Mouse (Mus musculus): ENCODE data around the gene Rab3il1. TPM values are rescaled to one million over a fixed set of nuclear protein-coding genes. Genes with fewer than 3 reads are reported as not detected.

Gene Rab3il1
- total RNA-seq, 1 experiment = 4.0 TPM

DNA sequence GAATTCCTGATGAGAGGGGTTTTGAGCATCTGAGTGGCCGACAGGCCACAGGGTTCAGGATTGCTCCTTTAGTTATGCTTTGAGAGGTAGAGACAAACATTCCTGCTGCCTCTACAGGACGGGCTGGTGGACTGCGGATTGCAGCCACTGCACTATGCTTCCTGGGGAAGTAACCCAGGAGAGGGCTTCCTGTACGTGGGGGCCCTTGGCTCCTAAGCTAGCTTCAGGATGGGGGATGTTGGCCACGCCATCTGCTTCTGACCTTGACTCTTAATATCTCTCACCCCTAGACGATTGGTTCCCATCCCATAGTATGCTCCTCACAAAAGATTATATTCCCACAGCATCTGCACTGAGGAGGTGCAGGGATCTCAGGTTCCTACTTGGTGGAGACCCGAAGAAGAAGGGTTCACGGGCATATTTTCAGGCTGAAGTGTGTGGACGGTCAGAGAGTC, 21.9 kb downstream of the Rab3il1 start:
- H3K9ac ChIP-seq (ENCODE audit: insufficient read depth, low read depth, low read length, poor library complexity, severe bottlenecking) = no peak overlapping the region
- H3K27ac ChIP-seq (ENCODE audit: insufficient read depth, low read depth, low read length, poor library complexity, severe bottlenecking) = no peak overlapping the region
- no peak overlapping the region for H3K4me3 ChIP-seq (ENCODE audit: insufficient read depth in 1 of 2, low read depth in 1 of 2, low read length in 2 of 2, poor library complexity in 1 of 2, severe bottlenecking in 1 of 2)
- no peak for DNase-seq (ENCODE audit: low read depth, low spot score)
- peaks cover 0 to 4% of the 10 kb centered on the region in 2 experiments; a peak in 1 of 4 replicates for H3K4me1 ChIP-seq (ENCODE audit: control insufficient read depth in 2 of 2, insufficient read depth in 2 of 2, low read length in 2 of 2, poor library complexity in 1 of 2)
- 0 out of 2 replicates have a peak, but pooled peaks cover 2% of the 10 kb centered on the region for H3K36me3 ChIP-seq (ENCODE audit: control insufficient read depth, insufficient read depth, low read length, poor library complexity, severe bottlenecking)
- in situ Hi-C loops (cut with MboI; ENCODE audit: low sequenced_read_pairs in 2 of 2, unreplicated experiment in 2 of 2) = no loop called here
- TF ChIP-seq HCFC1 (IDR thresholded peaks at IDR 0.05; ENCODE audit: borderline replicate concordance, insufficient read depth, low read length) (no peak), ZC3H11A (IDR thresholded peaks at IDR 0.05; ENCODE audit: borderline replicate concordance, low read depth, low read length) (no peak), ZNF384 (IDR thresholded peaks at IDR 0.05; ENCODE audit: low read depth, low read length) (no peak), CHD2 (IDR thresholded peaks at IDR 0.05; ENCODE audit: low read depth, low read length) (no peak), MAFK (IDR thresholded peaks at IDR 0.05; ENCODE audit: insufficient read depth, low read depth, low read length) (no peak)
- no peaks in the 10 kb centered on the region for H3K9me3 ChIP-seq (ENCODE audit: control insufficient read depth, insufficient read depth, low read depth, low read length)

GRCm38 (mm10) chr19:10025169-10025875, 23.9 kb downstream of the Rab3il1 start:
- no peaks in the 10 kb centered on the region for H3K9me3 ChIP-seq (ENCODE audit: control insufficient read depth, insufficient read depth, low read depth, low read length)
- no peak overlapping the region for H3K4me3 ChIP-seq (ENCODE audit: insufficient read depth in 1 of 2, low read depth in 1 of 2, low read length in 2 of 2, poor library complexity in 1 of 2, severe bottlenecking in 1 of 2)
- DNase-seq (ENCODE audit: low read depth, low spot score) = no peak
- TF ChIP-seq ZC3H11A (IDR thresholded peaks at IDR 0.05; ENCODE audit: borderline replicate concordance, low read depth, low read length) (no peak), MAFK (IDR thresholded peaks at IDR 0.05; ENCODE audit: insufficient read depth, low read depth, low read length) (peak; percentile 95)
- in situ Hi-C loops (cut with MboI; ENCODE audit: low sequenced_read_pairs in 2 of 2, unreplicated experiment in 2 of 2) = no loop called here
- no peak overlapping the region for H3K27ac ChIP-seq (ENCODE audit: insufficient read depth, low read depth, low read length, poor library complexity, severe bottlenecking)
- 0 out of 2 replicates have a peak, but pooled peaks cover 2% of the 10 kb centered on the region for H3K36me3 ChIP-seq (ENCODE audit: control insufficient read depth, insufficient read depth, low read length, poor library complexity, severe bottlenecking)
- no peak overlapping the region for H3K9ac ChIP-seq (ENCODE audit: insufficient read depth, low read depth, low read length, poor library complexity, severe bottlenecking)
- no peaks in the 10 kb centered on the region; a peak in 1 of 4 replicates for H3K4me1 ChIP-seq (ENCODE audit: control insufficient read depth in 2 of 2, insufficient read depth in 2 of 2, low read length in 2 of 2, poor library complexity in 1 of 2)

- H3K36me3 ChIP-seq (ENCODE audit: control insufficient read depth, insufficient read depth, low read length, poor library complexity, severe bottlenecking) = 0 out of 2 replicates have a peak, but pooled peaks cover 2% of the 10 kb centered on the region
- in situ Hi-C loops (cut with MboI; ENCODE audit: low sequenced_read_pairs in 2 of 2, unreplicated experiment in 2 of 2) = loop anchor here in 1 of 2 experiments (5.0 kb wide), 1 partner anchor 107 kb away; no protein-coding TSS in a partner anchor
- no peak overlapping the region for H3K27ac ChIP-seq (ENCODE audit: insufficient read depth, low read depth, low read length, poor library complexity, severe bottlenecking)
- TF ChIP-seq HCFC1 (IDR thresholded peaks at IDR 0.05; ENCODE audit: borderline replicate concordance, insufficient read depth, low read length) = no peak
- no peak for TF ChIP-seq ZNF384 (IDR thresholded peaks at IDR 0.05; ENCODE audit: low read depth, low read length)
- no peak for TF ChIP-seq ZC3H11A (IDR thresholded peaks at IDR 0.05; ENCODE audit: borderline replicate concordance, low read depth, low read length)
- no peak for TF ChIP-seq CHD2 (IDR thresholded peaks at IDR 0.05; ENCODE audit: low read depth, low read length)
- TF ChIP-seq MAFK (IDR thresholded peaks at IDR 0.05; ENCODE audit: insufficient read depth, low read depth, low read length) = no peak
- DNase-seq (ENCODE audit: low read depth, low spot score) = no peak
- H3K9me3 ChIP-seq (ENCODE audit: control insufficient read depth, insufficient read depth, low read depth, low read length) = no peaks in the 10 kb centered on the region
- H3K4me3 ChIP-seq (ENCODE audit: insufficient read depth in 1 of 2, low read depth in 1 of 2, low read length in 2 of 2, poor library complexity in 1 of 2, severe bottlenecking in 1 of 2) = no peak overlapping the region
- H3K9ac ChIP-seq (ENCODE audit: insufficient read depth, low read depth, low read length, poor library complexity, severe bottlenecking) = no peak overlapping the region
- H3K4me1 ChIP-seq (ENCODE audit: control insufficient read depth in 2 of 2, insufficient read depth in 2 of 2, low read length in 2 of 2, poor library complexity in 1 of 2) = no peaks in the 10 kb centered on the region
These were observed 28.3 kb downstream of the Rab3il1 start for GRCm38 (mm10) chr19:10029746-10030145.

DNA sequence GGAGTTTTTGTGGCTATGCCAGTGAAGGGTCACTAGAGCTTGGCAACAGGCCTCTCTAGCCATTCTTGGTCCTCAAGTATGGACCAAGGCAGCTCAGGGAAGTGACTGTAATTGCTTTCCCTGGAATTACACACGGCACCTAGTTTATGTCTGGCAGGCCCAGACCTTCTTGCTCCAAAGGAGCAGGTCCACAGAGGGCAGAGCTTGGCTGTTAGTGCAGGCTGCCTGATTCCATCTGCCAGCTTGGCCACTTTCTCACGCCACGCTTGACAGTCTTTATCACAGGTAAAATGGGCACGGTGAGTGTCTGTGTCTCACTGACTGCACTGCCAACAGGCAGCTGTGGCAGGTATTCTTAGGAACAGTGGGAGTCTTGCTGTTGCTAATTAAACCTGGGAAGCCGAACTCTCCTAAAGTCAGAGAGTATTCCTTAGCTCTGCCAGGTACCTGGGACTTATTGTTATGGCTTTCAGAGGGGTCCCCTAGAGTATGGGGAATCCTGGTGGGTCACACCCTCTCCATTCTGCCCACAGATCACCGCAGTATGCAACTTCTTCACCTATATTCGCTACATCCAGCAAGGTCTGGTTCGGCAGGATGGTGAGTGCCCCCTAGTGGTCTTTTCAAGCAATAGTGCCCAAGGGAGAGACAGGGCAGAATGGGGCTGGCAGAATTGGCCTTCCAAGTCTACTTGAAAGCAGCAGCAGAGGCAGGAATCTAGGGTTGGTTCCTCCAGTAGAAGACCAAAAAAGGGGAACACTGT, 31.9 kb downstream of the Rab3il1 start:
- in situ Hi-C loops (cut with MboI; ENCODE audit: low sequenced_read_pairs in 2 of 2, unreplicated experiment in 2 of 2) = loop anchor here in 1 of 2 experiments (5.0 kb wide), 1 partner anchor 111 kb away; no protein-coding TSS in a partner anchor
- Histone ChIP-seq H3K36me3 (ENCODE audit: control insufficient read depth, insufficient read depth, low read length, poor library complexity, severe bottlenecking) (no peaks in the 10 kb centered on the region), H3K27ac (ENCODE audit: insufficient read depth, low read depth, low read length, poor library complexity, severe bottlenecking) (no peak overlapping the region)

More for the DNA sequence above, 31.9 kb downstream of the Rab3il1 start:
- no peak overlapping the region for H3K9ac ChIP-seq (ENCODE audit: insufficient read depth, low read depth, low read length, poor library complexity, severe bottlenecking)
- H3K4me3 ChIP-seq (ENCODE audit: insufficient read depth in 1 of 2, low read depth in 1 of 2, low read length in 2 of 2, poor library complexity in 1 of 2, severe bottlenecking in 1 of 2) = no peak overlapping the region
- DNase-seq (ENCODE audit: low read depth, low spot score) = no peak
- TF ChIP-seq ZC3H11A (IDR thresholded peaks at IDR 0.05; ENCODE audit: borderline replicate concordance, low read depth, low read length) (peak; percentile 10; the same call in 1 of the 2 replicates), ZNF384 (IDR thresholded peaks at IDR 0.05; ENCODE audit: low read depth, low read length) (no peak)
- H3K9me3 ChIP-seq (ENCODE audit: control insufficient read depth, insufficient read depth, low read depth, low read length) = no peaks in the 10 kb centered on the region
- H3K4me1 ChIP-seq (ENCODE audit: control insufficient read depth in 2 of 2, insufficient read depth in 2 of 2, low read length in 2 of 2, poor library complexity in 1 of 2) = no peaks in the 10 kb centered on the region
